Mouse (Mus musculus) frontal cortex, adult 2 months (tissue): Measurements from ENCODE around the gene Ppp1r14c. TPM values are rescaled to one million over a fixed set of nuclear protein-coding genes. Genes with fewer than 3 reads are reported as not detected.

Experiments used
- DNase-seq, 2 experiments: peaks; one replicate each; pipeline ENCODE4 v3.0.0; 2022; ENCODE audit warnings: low spot score in 1 of 2; ENCODE audit errors: extremely low spot score in 1 of 2
- polyA plus RNA-seq: library from polyadenylated mRNA; depleted of rRNA; stranded (reverse); fragments of >200 nt; gene quantifications from 2 replicates; pipeline ENCODE4 v1.2.3, GENCODE M21; 2012; rRNA removed

Ppp1r14c gene
- polyA plus RNA-seq: 15.7 and 16.5 TPM in 2 replicates

GRCm38 (mm10) chr10:3366036-3366869 lies at the start of gene Ppp1r14c:
TSS of gene Ppp1r14c (plus strand) at chr10:3366057.
- DNase-seq: peak; percentile 25 to 64

GRCm38 (mm10) chr10:3321406-3321805 lies 44.5 kb upstream of the Ppp1r14c start:
- no peak for DNase-seq

GRCm38 (mm10) chr10:3325447-3325846 lies 40.4 kb upstream of the Ppp1r14c start:
- DNase-seq: no peak

- peak; percentile 44 to 95 for DNase-seq
Observed at GRCm38 (mm10) chr10:3332880-3333279, 33.0 kb upstream of the Ppp1r14c start.

- DNase-seq: no peak
Observed at GRCm38 (mm10) chr10:3334570-3334969, 31.3 kb upstream of the Ppp1r14c start.

- no peak for DNase-seq
Observed at GRCm38 (mm10) chr10:3336729-3337329, 29.0 kb upstream of the Ppp1r14c start.

- peak in 1 of 2 experiments; percentile 16 for DNase-seq
Observed at GRCm38 (mm10) chr10:3337330-3337901, 28.4 kb upstream of the Ppp1r14c start.

GRCm38 (mm10) chr10:3345706-3346105 lies 20.2 kb upstream of the Ppp1r14c start:
- DNase-seq: no peak

GRCm38 (mm10) chr10:3359531-3359930 lies 6.3 kb upstream of the Ppp1r14c start:
- DNase-seq: no peak

GRCm38 (mm10) chr10:3365671-3366035 lies 204 bp upstream of the Ppp1r14c start:
- peak in 1 of 2 experiments; percentile 28 for DNase-seq

GRCm38 (mm10) chr10:3366870-3367431 lies 1.1 kb downstream of the Ppp1r14c start:
- peak; percentile 4 to 48 for DNase-seq

GRCm38 (mm10) chr10:3367440-3367839 lies 1.6 kb downstream of the Ppp1r14c start:
- peak in 1 of 2 experiments; percentile 10 for DNase-seq

- DNase-seq: peak in 1 of 2 experiments; percentile 53
Observed at GRCm38 (mm10) chr10:3383176-3383575, 17.3 kb downstream of the Ppp1r14c start.

- no peak for DNase-seq
Observed at GRCm38 (mm10) chr10:3392251-3392650, 26.4 kb downstream of the Ppp1r14c start.

- no peak for DNase-seq
Observed at GRCm38 (mm10) chr10:3393548-3393947, 27.7 kb downstream of the Ppp1r14c start.

GRCm38 (mm10) chr10:3394193-3394592 lies 28.3 kb downstream of the Ppp1r14c start:
- DNase-seq: peak in 1 of 2 experiments; percentile 57

GRCm38 (mm10) chr10:3394671-3395288 lies 28.9 kb downstream of the Ppp1r14c start:
- no peak for DNase-seq

GRCm38 (mm10) chr10:3395341-3395931 lies 29.6 kb downstream of the Ppp1r14c start:
- no peak for DNase-seq

GRCm38 (mm10) chr10:3396008-3396795 lies 30.3 kb downstream of the Ppp1r14c start:
- no peak for DNase-seq

GRCm38 (mm10) chr10:3397406-3397805 lies 31.5 kb downstream of the Ppp1r14c start:
- DNase-seq: no peak
